Mouse (Mus musculus) lung, postnatal 0 days (tissue): ENCODE data around the gene Cldn16. TPM values are rescaled to one million over a fixed set of nuclear protein-coding genes. Genes with fewer than 3 reads are reported as not detected.

Experiments
- ATAC-seq: fragments of 200-750 bp; cut with Nextera tagmentation; 2 replicates; pipeline ENCODE4 v1.8.0; 2017; ENCODE audit warnings: moderate library complexity
- DNase-seq: peaks from one replicate; pipeline ENCODE4 v3.0.0-alpha.2; 2016; ENCODE audit warnings: low spot score
- H3K27ac ChIP-seq: fragments of 300-500 bp; sonication (generic); 2 replicates; pipeline ENCODE4 v1.5.1; 2014; ENCODE audit warnings: antibody characterized with exemption, mild to moderate bottlenecking, low read length, mixed read lengths
- H3K27me3 ChIP-seq: fragments of 300-500 bp; sonication (generic); replicated peaks from 2 replicates; pipeline ENCODE4 v1.6.1; 2014; ENCODE audit warnings: low read length, mixed read lengths; ENCODE audit not compliant: insufficient read depth
- H3K36me3 ChIP-seq: fragments of 300-500 bp; sonication (generic); 2 replicates; pipeline ENCODE4 v1.6.1; 2014; ENCODE audit warnings: low read length, mixed read lengths; ENCODE audit not compliant: insufficient read depth
- H3K4me1 ChIP-seq: fragments of 300-500 bp; sonication (generic); 2 replicates; pipeline ENCODE4 v1.6.1; 2014; ENCODE audit warnings: antibody characterized with exemption, low read depth, low read length, mixed read lengths; ENCODE audit not compliant: insufficient read depth
- H3K4me2 ChIP-seq: fragments of 300-500 bp; sonication (generic); replicated peaks from 2 replicates; pipeline ENCODE4 v1.6.1; 2014; ENCODE audit warnings: low read depth, mild to moderate bottlenecking, low read length, moderate library complexity, mixed read lengths
- H3K4me3 ChIP-seq: fragments of 300-500 bp; sonication (generic); 2 replicates; pipeline ENCODE4 v1.5.1; 2014; ENCODE audit warnings: low read depth, low read length
- H3K9ac ChIP-seq: fragments of 300-500 bp; sonication (generic); replicated peaks from 2 replicates; pipeline ENCODE4 v1.6.1; 2014; ENCODE audit warnings: low read depth, mild to moderate bottlenecking
- H3K9me3 ChIP-seq: fragments of 300-500 bp; sonication (generic); 2 replicates; pipeline ENCODE4 v1.6.1; 2016; ENCODE audit warnings: low read length, mixed read lengths
- CTCF ChIP-seq: IDR thresholded peaks from 2 replicates; pipeline ENCODE4 v1.5.1; 2016; ENCODE audit warnings: antibody characterized with exemption, mild to moderate bottlenecking
- EP300 ChIP-seq: IDR thresholded peaks from 2 replicates; pipeline ENCODE4 v1.6.1; 2016; ENCODE audit warnings: antibody characterized with exemption, mild to moderate bottlenecking, control low read depth
- WGBS: fragments of 180-500 bp; shearing (Covaris S2); extraction: QIAGEN DNeasy Blood & Tissue Kit; methylation state at CpG from one replicate; pipeline ENCODE4 v1.1.7; 2014; 5-methylcytosine and 5-hydroxymethylcytosine counted together
- polyA plus RNA-seq: library from polyadenylated mRNA; unstranded; fragments of >200 nt; fragmentation: Nextera tagmentation; extraction: Ambion mirVana; gene quantifications from 2 replicates; pipeline ENCODE4 v1.2.1, GENCODE M21; 2015

Gene Cldn16
- polyA plus RNA-seq = not detected in 2 replicates

DNA sequence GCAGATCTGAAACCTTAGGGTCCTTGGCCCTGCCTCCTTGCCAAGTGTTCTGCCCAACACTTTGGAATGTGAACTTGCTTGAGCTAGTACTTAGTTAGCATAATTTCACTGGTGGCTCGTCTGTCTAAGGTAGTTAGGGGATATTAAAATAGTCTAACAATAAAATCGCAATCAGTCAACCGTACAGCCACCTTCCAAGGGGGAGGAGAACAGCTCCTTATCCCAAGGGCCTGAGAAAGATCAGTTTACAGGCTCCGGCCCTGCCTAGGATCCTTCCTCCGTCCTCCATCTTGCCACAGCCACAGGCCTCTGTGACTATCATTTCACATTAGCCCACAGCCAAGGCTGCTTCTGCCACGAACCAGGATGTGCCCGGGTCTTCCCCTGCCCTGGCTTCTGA lies at the start of gene Cldn16:
TSS of gene Cldn16 (plus strand) at position 301 of the 400 bp plus-strand sequence.
- H3K4me2 ChIP-seq = no peak within 1 kb of the TSS
- H3K4me3 ChIP-seq = no peak within 1 kb of the TSS
- H3K27me3 ChIP-seq = no peaks in the 10 kb centered on the region
- ATAC-seq (no peak), DNase-seq (no peak)
- H3K36me3 ChIP-seq = no peaks in the 10 kb centered on the region
- 69% methylated on average over 7 of the region's 7 CpGs for WGBS
- no peak within 1 kb of the TSS for H3K9ac ChIP-seq
- no peaks in the 10 kb centered on the region for H3K9me3 ChIP-seq
- TF ChIP-seq EP300 (no peak), CTCF (no peak)
- no peak within 1 kb of the TSS for H3K27ac ChIP-seq
- H3K4me1 ChIP-seq = no peaks in the 10 kb centered on the region

DNA sequence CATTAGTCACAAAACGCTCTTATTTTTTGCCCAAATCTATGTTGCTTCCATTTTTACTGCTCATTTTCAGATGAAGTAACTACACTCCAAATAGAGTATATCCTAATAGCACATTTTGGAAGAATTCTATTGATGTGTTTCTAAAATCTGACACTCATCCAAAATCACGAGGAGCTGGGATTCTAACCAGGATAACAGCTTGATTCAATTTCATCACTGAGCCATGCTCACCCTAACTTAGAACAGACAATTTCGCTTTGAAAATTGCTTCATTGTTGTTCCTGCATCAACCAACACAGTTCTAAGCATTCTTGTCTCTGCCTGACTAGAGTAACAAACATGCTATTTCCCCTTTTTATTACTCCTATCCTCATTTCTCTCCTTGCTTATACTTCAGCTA lies 44.3 kb upstream of the Cldn16 start:
- Histone ChIP-seq H3K9me3 (no peaks in the 10 kb centered on the region), H3K4me1 (no peaks in the 10 kb centered on the region), H3K4me2 (no peak overlapping the region), H3K4me3 (no peak overlapping the region), H3K27ac (no peak overlapping the region), H3K36me3 (no peaks in the 10 kb centered on the region), H3K9ac (no peak overlapping the region), H3K27me3 (no peaks in the 10 kb centered on the region)
- TF ChIP-seq EP300 = no peak
- TF ChIP-seq CTCF = no peak
- no peak for ATAC-seq
- no peak for DNase-seq
- 75% methylated on average over 3 of the region's 3 CpGs for WGBS

DNA sequence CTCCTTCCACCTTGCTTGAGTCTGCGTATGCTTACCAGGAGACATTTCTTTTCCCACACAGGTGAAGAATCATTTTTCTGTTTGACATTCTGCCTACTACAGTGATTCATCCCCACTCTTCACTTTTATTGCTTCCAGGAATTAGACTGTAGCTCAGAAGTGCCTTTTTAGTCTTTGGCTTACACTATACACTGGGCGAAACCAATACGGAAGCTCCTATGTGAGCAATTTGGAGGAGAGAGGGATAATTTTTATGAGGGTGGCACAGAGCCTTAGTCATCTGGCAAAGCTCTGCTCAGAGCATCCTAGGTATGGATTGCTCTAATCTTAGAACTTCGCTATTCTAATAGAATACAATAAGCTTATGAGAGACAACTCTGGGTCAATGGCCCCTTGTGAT lies 40.9 kb upstream of the Cldn16 start:
- no peak overlapping the region for H3K4me3 ChIP-seq
- H3K27me3 ChIP-seq = no peaks in the 10 kb centered on the region
- no peak for TF ChIP-seq CTCF
- no peak for TF ChIP-seq EP300
- no peak for ATAC-seq
- H3K36me3 ChIP-seq = no peaks in the 10 kb centered on the region
- no peak overlapping the region for H3K4me2 ChIP-seq
- no peak overlapping the region for H3K9ac ChIP-seq
- H3K27ac ChIP-seq = no peak overlapping the region
- no peak for DNase-seq
- 90% methylated on average over 4 of the region's 4 CpGs for WGBS
- no peaks in the 10 kb centered on the region for H3K9me3 ChIP-seq
- H3K4me1 ChIP-seq = no peaks in the 10 kb centered on the region

DNA sequence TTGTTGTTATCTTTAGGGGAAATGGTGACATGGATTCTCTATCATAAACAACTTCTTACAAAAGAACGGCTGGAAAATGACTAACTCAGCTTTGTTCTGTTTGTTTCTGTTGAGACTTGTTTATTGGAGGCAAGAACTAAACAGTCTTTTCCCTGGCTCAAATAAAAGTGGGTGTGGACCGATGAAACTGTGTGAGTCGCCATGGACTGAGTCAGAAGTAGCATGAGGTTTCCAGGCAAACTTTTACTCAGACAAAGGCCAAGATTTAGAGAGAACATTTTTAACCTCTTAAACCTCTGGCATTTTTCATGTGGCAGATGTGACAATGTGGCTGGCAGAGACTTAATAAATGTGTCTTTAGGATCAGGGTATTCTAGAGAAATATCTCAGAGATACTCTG lies 32.7 kb upstream of the Cldn16 start:
- H3K9me3 ChIP-seq = no peaks in the 10 kb centered on the region
- H3K27ac ChIP-seq = no peak overlapping the region
- H3K9ac ChIP-seq = no peak overlapping the region
- no peaks in the 10 kb centered on the region for H3K27me3 ChIP-seq
- no peaks in the 10 kb centered on the region for H3K4me1 ChIP-seq
- no peaks in the 10 kb centered on the region for H3K36me3 ChIP-seq
- H3K4me3 ChIP-seq = no peak overlapping the region
- 48% methylated on average over 3 of the region's 3 CpGs for WGBS
- ATAC-seq (no peak), DNase-seq (peak; percentile 21)
- no peak overlapping the region for H3K4me2 ChIP-seq
- TF ChIP-seq EP300 = no peak
- TF ChIP-seq CTCF = no peak

DNA sequence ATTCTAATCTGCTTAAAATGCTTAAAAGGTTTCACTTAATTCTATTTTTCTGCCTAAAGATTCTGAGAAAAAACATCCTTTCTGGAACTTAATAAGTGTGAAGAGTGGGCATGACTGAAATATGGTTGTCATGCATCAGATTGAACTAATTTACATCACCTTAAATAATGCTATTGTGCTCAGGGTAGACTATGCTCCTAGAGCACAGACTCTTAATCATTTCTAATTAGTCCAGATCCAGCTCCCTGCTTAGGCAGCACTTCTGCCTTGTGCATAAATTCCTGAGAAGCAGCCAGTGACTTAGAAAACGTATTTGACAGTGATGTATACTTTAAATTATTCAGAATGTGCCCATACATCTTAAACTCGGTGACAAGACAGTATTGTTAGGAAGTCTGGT lies 29.4 kb upstream of the Cldn16 start:
- H3K4me3 ChIP-seq = no peak overlapping the region
- H3K4me1 ChIP-seq = no peaks in the 10 kb centered on the region
- H3K9me3 ChIP-seq = no peaks in the 10 kb centered on the region
- H3K36me3 ChIP-seq = no peaks in the 10 kb centered on the region
- WGBS = 35% methylated on average over 2 of the region's 2 CpGs
- no peak overlapping the region for H3K9ac ChIP-seq
- ATAC-seq = no peak
- no peak for TF ChIP-seq EP300
- TF ChIP-seq CTCF = no peak
- H3K27me3 ChIP-seq = no peaks in the 10 kb centered on the region
- no peak overlapping the region for H3K27ac ChIP-seq
- no peak for DNase-seq
- no peak overlapping the region for H3K4me2 ChIP-seq

DNA sequence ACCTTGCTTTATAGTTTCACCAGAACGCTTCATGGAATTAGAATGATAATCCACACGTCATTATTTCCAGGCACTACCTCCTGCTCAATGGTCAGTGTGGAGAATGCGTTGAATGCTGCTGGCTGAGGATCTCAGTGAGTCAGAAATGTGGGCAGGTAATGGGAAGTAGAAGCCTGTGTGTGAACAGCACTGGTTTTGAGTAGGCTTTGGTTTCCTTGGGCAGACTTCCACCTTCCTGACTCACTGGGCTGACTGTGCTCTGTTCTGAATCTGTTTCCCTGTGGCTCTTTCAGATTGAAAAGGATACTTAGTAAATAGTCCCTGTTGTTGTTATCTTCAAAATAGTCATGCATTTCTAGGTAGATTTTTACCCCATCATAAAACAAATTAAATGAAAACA lies 22.9 kb upstream of the Cldn16 start:
- H3K27me3 ChIP-seq = no peaks in the 10 kb centered on the region
- H3K9me3 ChIP-seq = no peaks in the 10 kb centered on the region
- TF ChIP-seq EP300 = no peak
- no peak for TF ChIP-seq CTCF
- H3K4me3 ChIP-seq = no peak overlapping the region
- H3K9ac ChIP-seq = no peak overlapping the region
- 81% methylated on average over 3 of the region's 3 CpGs for WGBS
- no peak for DNase-seq
- H3K4me1 ChIP-seq = no peaks in the 10 kb centered on the region
- no peak overlapping the region for H3K27ac ChIP-seq
- no peak for ATAC-seq
- no peak overlapping the region for H3K4me2 ChIP-seq
- no peaks in the 10 kb centered on the region for H3K36me3 ChIP-seq

DNA sequence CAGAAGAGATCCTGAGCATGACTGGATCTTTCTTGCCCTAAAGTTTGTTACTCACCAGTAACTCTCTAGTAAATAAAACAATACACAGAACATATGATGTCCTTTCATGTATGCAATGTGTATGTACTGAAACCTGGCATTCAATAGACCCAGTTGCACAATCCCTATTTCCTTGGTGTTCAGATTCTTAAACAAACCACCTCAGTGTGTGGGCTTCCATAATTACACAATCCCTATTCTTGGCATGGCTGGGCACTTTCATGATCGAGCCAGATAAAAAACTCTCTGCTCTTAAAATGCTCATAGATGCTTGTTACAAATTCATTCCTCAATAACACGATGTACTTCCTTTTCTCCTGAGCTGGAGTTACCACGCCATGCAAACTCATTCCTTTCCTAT lies 21.8 kb upstream of the Cldn16 start:
- Histone ChIP-seq H3K36me3 (no peaks in the 10 kb centered on the region), H3K4me1 (no peaks in the 10 kb centered on the region), H3K27ac (no peak overlapping the region), H3K9me3 (no peaks in the 10 kb centered on the region), H3K4me3 (no peak overlapping the region), H3K9ac (no peak overlapping the region), H3K27me3 (no peaks in the 10 kb centered on the region), H3K4me2 (no peak overlapping the region)
- ATAC-seq = no peak
- WGBS = 52% methylated on average over 3 of the region's 3 CpGs
- no peak for TF ChIP-seq CTCF
- TF ChIP-seq EP300 = no peak
- peak; percentile 5 for DNase-seq
